Mouse (Mus musculus) layer of hippocampus, postnatal 36 days (tissue): Measurements from ENCODE around the gene Nin. TPM values are rescaled to one million over a fixed set of nuclear protein-coding genes. Genes with fewer than 3 reads are reported as not detected.

Experiments used
- DNase-seq, 2 experiments: peaks; one replicate each; pipeline ENCODE4 v3.0.0; 2022
- total RNA-seq, 2 experiments: library from RNA; stranded (reverse); gene quantifications; 2 replicates each; pipeline ENCODE4 v1.2.3; 2021

Nin gene
- total RNA-seq, 2 experiments from 2014 or later: 69.8 to 72.7 TPM

DNA sequence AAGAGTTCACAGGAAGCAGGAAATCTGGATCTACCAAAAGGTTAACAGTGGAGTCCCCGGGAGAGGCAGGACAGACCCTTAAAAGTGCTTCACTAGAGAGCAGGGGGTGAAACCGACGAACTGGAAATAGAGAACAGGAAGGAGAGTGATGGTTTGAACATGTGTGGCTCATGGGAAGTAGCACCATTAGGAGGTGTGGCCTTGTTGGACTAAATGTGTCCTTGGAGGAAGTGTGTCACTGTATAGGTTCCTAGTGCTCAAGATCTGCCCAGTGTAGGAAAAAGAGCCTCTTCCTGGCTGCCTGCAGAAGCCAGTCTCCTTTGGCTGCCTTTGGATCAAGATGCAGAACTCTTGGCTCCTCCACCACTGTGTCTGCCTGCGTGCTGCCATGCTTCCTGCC, 108.4 kb downstream of the Nin start:
- DNase-seq: no peak

DNA sequence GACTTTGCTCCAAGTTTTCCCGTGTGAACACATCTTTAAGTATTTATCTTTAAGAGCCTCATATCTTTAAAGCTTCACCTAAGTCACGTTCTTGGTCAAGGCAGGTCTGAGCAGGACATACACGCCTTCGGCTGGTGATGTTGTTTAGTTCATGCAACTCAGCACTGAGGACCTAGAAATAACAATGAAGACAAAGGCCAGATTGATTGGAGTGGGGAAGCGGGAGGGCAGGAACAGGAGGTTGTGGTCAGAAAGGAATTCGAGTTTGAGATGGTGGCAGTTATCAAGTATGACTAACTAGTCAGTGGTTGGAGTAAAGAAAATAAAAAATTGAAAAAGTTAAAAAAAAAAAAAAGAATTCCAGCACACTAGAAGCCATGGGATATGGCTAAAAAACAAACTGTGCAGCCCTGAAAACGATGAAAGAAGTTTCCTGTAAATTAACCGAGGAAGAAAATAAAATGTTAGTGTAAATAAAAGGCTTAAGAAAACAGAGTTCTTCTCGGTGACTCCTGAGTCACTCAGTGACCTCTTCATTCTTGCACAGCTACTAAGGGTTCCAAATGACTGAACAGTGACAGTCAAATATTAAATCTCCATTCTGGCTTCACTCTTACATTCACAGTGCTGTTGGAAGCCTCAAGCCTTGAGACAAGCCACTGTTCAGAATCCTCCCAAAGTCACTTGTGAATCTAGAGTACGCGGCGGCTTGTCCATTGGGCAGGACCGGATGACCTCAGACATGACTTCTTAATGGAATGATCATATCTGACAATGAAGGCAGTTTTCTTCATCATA, 115.1 kb downstream of the Nin start:
- DNase-seq: no peak

- DNase-seq: no peak
Measured at GRCm38 (mm10) chr12:69995382-69995781, 118.1 kb downstream of the Nin start.

DNA sequence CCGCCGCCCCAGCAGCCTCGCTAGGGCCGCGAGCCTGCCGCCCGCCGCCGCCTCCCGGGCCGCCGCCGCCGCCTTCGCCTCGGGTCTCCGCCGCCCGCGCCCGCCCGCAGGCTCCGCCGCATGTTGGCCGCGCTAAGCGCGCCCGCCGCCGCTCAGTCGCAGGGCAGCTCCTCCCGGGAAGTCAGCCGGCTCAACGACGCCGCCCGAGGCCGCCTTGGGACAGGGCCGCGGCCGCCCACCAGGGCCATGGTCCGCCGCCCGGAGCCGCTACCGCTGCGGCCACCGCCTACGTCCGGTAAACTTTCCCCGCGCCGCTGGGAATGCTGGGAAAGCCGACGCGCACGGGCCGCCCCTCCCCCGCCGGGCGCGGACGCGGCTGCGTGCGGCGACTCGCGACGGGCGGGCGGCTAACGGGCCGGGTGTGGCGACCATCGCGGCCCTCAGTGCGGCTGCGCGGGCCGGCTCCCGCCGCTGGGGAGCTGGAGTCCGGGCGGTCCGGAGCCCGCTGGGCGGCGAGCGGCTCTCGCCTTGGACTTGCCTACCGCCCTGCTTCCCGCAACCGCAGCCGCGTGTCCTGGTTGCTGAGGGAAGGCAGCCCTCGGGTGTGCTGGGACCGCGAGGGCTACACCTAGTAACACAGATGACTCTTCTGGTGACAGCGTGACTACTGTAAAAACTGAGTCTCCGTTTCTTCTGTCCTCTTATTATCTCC, 126.6 kb downstream of the Nin start, which contains the start of gene Sav1:
TSS of gene Sav1 (minus strand) at position 217 of the 712 bp plus-strand sequence.
- peak; percentile 86 for DNase-seq

- no peak for DNase-seq
Measured at GRCm38 (mm10) chr12:69986241-69986762, 127.2 kb downstream of the Nin start.

GRCm38 (mm10) chr12:69985546-69985945, 128.0 kb downstream of the Nin start:
- DNase-seq: no peak

GRCm38 (mm10) chr12:69982874-69983273, 130.6 kb downstream of the Nin start:
- DNase-seq: no peak

GRCm38 (mm10) chr12:69977376-69977998, 136.0 kb downstream of the Nin start:
- no peak for DNase-seq

- DNase-seq: no peak
Measured at GRCm38 (mm10) chr12:69976688-69977087, 136.8 kb downstream of the Nin start.

DNA sequence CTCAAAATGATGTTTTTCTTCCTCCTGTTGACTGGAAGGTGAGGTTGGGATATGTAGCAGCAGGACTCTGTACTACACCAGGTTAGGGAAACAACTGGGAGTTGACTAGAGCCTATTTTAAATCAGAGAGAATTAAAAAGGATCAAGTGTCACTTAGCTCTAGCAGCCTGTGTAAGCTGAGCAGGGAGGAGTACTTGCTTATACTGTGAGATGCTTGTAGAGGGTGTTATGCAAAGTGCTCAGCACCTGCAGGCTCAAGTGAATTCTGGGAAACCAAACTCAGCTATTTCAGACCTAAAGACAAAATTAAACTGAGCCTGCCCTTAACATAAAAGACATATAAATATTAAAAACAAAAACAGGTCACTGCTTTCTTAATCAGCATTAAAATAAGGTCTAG, 139.9 kb downstream of the Nin start:
- DNase-seq: no peak

DNA sequence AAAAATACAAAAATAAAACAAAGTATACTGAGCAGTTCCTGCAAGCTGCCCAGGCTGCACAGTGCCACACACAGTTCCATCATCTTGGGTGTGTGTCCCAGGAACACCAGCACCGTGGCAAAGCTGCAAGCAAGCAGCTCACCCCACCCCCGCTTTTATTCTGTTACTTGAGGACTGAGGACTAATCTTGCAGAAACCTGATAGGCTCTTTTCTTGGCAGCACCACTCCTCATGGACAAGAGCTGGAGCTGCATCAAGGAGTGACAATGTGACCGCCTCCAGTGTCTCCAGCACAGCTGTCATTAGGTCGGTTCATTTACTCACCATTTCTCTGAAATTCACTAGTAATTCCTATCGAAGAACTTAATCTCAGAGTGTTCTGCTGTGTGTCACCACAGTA, 145.4 kb downstream of the Nin start:
- no peak for DNase-seq

DNA sequence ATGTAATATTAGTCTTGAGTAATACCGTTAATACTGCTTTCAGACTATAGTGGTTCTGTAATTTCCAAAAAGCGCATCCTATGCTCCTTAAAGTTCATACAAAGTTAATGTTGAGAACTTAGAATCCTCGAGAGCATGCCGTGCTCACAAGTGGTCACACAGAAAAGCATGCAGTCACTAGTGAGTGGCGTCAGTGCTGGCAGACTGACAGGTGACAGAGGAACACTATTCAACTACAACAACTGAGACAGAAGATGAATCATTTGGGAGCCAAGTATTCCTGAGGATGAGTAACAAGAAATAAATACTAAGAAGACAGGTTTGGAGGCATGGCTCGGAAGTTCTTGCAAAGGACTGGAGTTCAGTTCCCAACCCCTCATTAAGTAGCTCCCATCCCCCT, 146.4 kb downstream of the Nin start:
- DNase-seq: no peak

GRCm38 (mm10) chr12:69966071-69966470, 147.4 kb downstream of the Nin start:
- DNase-seq: no peak

GRCm38 (mm10) chr12:69965644-69966043, 147.9 kb downstream of the Nin start:
- no peak for DNase-seq

DNA sequence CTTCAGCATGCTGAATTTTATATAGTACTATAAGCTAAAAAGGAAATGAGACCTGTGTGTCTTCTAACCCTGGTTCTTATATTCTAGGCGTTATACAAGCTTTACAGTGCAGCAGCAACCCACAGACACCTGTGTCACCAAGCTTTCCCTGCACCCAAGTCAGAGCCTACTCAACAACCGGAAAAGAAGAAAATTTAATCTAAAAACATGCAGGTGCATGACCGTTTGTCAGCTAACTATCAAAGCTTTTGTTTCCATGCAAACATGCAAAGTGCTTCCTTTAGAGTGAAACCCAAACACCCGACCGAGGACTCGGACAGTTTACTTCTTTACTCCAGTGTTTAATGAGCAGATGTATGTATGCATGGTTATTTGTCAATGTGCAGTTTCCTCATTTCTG, 150.4 kb downstream of the Nin start:
- DNase-seq: no peak

DNA sequence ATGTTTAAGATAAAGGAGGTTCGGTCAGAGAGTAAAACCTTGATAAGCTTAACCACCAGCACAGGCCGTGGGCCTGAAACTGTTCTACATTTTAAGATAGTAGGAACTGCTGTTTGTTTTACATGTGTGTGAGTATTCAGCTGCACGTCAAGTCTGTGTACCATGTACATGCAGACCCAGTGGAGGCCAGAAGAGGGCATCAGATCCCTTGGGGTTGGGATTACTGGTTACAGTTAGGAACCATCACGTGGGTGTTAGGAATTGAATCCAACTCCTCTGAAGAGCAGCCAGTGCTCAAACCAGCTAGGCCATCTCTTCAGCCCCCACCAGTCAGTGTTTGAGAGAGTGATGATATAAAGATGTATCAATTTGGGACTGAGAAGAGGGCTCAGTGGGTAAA, 151.0 kb downstream of the Nin start:
- DNase-seq: peak; percentile 43 to 60

Other genes with a start within 250 kb of the Nin start
- 100 to 1,000 TPM; 186 to 198 TPM for gene Atl1, start 221.1 kb downstream of the Nin start, total RNA-seq
- 10 to 100 TPM; 46.8 to 50.3 TPM for gene Map4k5, start 220.5 kb downstream of the Nin start, total RNA-seq
- 10 to 100 TPM; 16.6 to 19.3 TPM for gene Sav1, start 126.7 kb downstream of the Nin start, total RNA-seq
- under 1 TPM in 1 of 2 experiments, not detected in 1; 0.20 TPM for gene Abhd12b, start 40.4 kb upstream of the Nin start, total RNA-seq
- 1 to 10 TPM; 3.4 to 5.8 TPM for gene Pygl, start 117.8 kb upstream of the Nin start, total RNA-seq
- 100 to 1,000 TPM; 316 to 344 TPM for gene Trim9, start 233.9 kb upstream of the Nin start, total RNA-seq